Mouse (Mus musculus): ENCODE data around the gene Tsc22d1. TPM values are rescaled to one million over a fixed set of nuclear protein-coding genes. Genes with fewer than 3 reads are reported as not detected.

Gene Tsc22d1
- total and polyA plus RNA-seq, 3 experiments: 7.0 to 26.4 (median 14.6) TPM

GRCm38 (mm10) chr14:76531027-76531660, 116.4 kb downstream of the Tsc22d1 start:
- ATAC-seq (ENCODE audit: extremely low read depth, insufficient number of reproducible peaks, low FRiP score, poor library complexity, severe bottlenecking) (no peak), DNase-seq (ENCODE audit: low spot score) (no peak)
- TF ChIP-seq POLR2AphosphoS5 (IDR thresholded peaks at IDR 0.05; ENCODE audit: insufficient replicate concordance, low read depth, low read length) (no peak), GATA2 (IDR thresholded peaks at IDR 0.05; ENCODE audit: borderline replicate concordance, low read depth, low read length) (no peak)
- Histone ChIP-seq H3K36me3 (replicated peaks) (no peaks in the 10 kb centered on the region), H3K9me3 (replicated peaks) (peaks cover 42% of the 10 kb centered on the region), H3K4me3 (ENCODE audit: low read depth, low read length) (no peak overlapping the region), H3K4me1 (ENCODE audit: insufficient read depth, low read depth, low read length) (peaks cover 22% of the 10 kb centered on the region), H3K27me3 (ENCODE audit: insufficient read depth, low read length) (no peaks in the 10 kb centered on the region)

DNA sequence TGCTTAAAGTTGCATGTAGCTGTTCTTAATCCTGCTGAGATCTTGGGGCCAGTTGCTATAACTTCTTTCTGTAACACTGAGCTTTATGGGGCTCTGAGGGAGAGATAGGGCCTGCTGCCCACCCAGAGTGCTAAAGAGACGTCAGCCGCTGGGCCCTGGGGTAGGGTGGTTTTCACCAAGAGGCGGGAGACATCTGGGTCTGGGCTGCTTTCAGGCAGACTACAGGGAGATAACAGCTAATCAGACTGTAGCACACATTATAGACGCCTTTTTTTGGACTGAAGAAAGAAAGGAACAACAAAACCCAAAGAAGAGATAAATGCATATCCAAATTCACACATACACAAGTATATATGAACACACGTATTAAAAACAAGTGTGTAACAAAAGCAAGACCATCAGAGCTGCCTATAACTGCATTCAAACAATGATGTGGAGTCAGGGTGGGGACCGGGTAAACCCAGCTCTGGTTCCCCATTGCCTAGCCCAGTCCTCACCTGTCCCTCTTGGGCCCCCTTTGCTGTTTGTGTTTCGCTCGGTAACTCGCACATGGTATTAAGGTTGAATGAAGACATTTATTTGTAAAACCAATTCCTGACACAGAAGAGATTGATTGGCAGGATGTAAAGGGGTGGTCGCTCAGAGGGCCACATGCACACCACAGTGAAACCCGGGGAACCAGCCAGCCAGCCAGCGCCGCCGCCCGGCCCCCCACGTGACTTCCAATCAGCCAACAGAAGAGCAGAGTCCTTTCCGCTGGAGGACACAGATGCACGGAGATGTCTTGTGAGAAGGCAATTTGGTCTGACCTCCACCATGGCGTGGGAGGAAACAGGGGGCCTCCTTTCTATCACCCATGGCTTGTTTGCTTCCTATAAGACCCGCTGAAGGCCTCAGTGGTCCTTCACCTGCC, 117.8 kb downstream of the Tsc22d1 start:
- Histone ChIP-seq H3K4me1 (ENCODE audit: insufficient read depth, low read depth, low read length) (peaks cover 22% of the 10 kb centered on the region), H3K36me3 (replicated peaks) (no peaks in the 10 kb centered on the region), H3K4me3 (ENCODE audit: low read depth, low read length) (peak overlapping the region; percentile 65), H3K9me3 (replicated peaks) (peaks cover 31% of the 10 kb centered on the region), H3K27me3 (ENCODE audit: insufficient read depth, low read length) (no peaks in the 10 kb centered on the region)
- TF ChIP-seq POLR2AphosphoS5 (IDR thresholded peaks at IDR 0.05; ENCODE audit: insufficient replicate concordance, low read depth, low read length) (no peak), GATA1 (IDR thresholded peaks at IDR 0.05; ENCODE audit: borderline replicate concordance, low read length) (no peak), TAL1 (conservative IDR thresholded peaks at IDR 0.05; ENCODE audit: low read depth, low read length) (peak; percentile 22; the same call in 1 of the 2 replicates), GATA2 (IDR thresholded peaks at IDR 0.05; ENCODE audit: borderline replicate concordance, low read depth, low read length) (no peak), CTCF (IDR thresholded peaks at IDR 0.05; ENCODE audit: low read depth, low read length) (no peak)
- ATAC-seq (ENCODE audit: extremely low read depth, insufficient number of reproducible peaks, low FRiP score, poor library complexity, severe bottlenecking): peak; percentile 80
- DNase-seq (ENCODE audit: low spot score): peak; percentile 43

GRCm38 (mm10) chr14:76533170-76533815, 118.5 kb downstream of the Tsc22d1 start:
- no peak for DNase-seq (ENCODE audit: low spot score)
- H3K9me3 ChIP-seq (replicated peaks): peaks cover 30% of the 10 kb centered on the region
- peak overlapping the region; percentile 65 for H3K4me3 ChIP-seq (ENCODE audit: low read depth, low read length)
- TF ChIP-seq GATA1 (IDR thresholded peaks at IDR 0.05; ENCODE audit: borderline replicate concordance, low read length) (no peak), POLR2AphosphoS5 (IDR thresholded peaks at IDR 0.05; ENCODE audit: insufficient replicate concordance, low read depth, low read length) (no peak), CTCF (IDR thresholded peaks at IDR 0.05; ENCODE audit: low read depth, low read length) (no peak), GATA2 (IDR thresholded peaks at IDR 0.05; ENCODE audit: borderline replicate concordance, low read depth, low read length) (no peak), TAL1 (conservative IDR thresholded peaks at IDR 0.05; ENCODE audit: low read depth, low read length) (no peak)
- ATAC-seq (ENCODE audit: extremely low read depth, insufficient number of reproducible peaks, low FRiP score, poor library complexity, severe bottlenecking): peak; percentile 35
- H3K36me3 ChIP-seq (replicated peaks): no peaks in the 10 kb centered on the region
- H3K4me1 ChIP-seq (ENCODE audit: insufficient read depth, low read depth, low read length): peaks cover 22% of the 10 kb centered on the region
- no peaks in the 10 kb centered on the region for H3K27me3 ChIP-seq (ENCODE audit: insufficient read depth, low read length)

- no peak for TF ChIP-seq TAL1 (conservative IDR thresholded peaks at IDR 0.05; ENCODE audit: low read depth, low read length)
- TF ChIP-seq CTCF (IDR thresholded peaks at IDR 0.05; ENCODE audit: low read depth, low read length): no peak
- Histone ChIP-seq H3K4me1 (ENCODE audit: insufficient read depth, low read depth, low read length) (peaks cover 22% of the 10 kb centered on the region), H3K36me3 (replicated peaks) (no peaks in the 10 kb centered on the region), H3K4me3 (ENCODE audit: low read depth, low read length) (no peak overlapping the region), H3K27me3 (ENCODE audit: insufficient read depth, low read length) (no peaks in the 10 kb centered on the region), H3K9me3 (replicated peaks) (peaks cover 26% of the 10 kb centered on the region)
- DNase-seq (ENCODE audit: low spot score) (no peak), ATAC-seq (ENCODE audit: extremely low read depth, insufficient number of reproducible peaks, low FRiP score, poor library complexity, severe bottlenecking) (no peak)
These were observed 120.3 kb downstream of the Tsc22d1 start for GRCm38 (mm10) chr14:76535096-76535495.

DNA sequence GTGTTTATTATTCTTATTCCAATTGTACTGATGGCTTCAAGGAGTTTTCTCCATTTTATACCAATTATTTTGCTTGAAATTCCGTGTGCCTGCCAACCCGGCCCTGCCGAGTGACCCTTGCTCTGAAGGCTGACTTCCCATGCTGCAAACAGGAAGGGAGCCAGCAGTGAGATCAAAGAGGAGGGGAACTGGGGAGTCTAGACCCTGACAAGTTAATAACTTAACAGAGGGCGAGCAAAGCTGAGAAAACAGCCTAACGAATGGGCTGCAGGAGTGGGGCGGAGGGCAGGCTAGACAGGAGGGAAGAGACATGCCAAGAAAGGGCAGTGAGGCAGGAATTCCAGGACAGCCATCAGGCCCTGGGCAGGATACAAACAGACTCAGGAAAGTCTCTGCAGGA, 122.2 kb downstream of the Tsc22d1 start:
- no peak for DNase-seq (ENCODE audit: low spot score)
- Histone ChIP-seq H3K9me3 (replicated peaks) (peaks cover 16% of the 10 kb centered on the region), H3K27me3 (ENCODE audit: insufficient read depth, low read length) (no peaks in the 10 kb centered on the region), H3K4me3 (ENCODE audit: low read depth, low read length) (no peak overlapping the region), H3K36me3 (replicated peaks) (no peaks in the 10 kb centered on the region), H3K4me1 (ENCODE audit: insufficient read depth, low read depth, low read length) (peaks cover 12% of the 10 kb centered on the region)
- TF ChIP-seq POLR2AphosphoS5 (IDR thresholded peaks at IDR 0.05; ENCODE audit: insufficient replicate concordance, low read depth, low read length): no peak
- TF ChIP-seq CTCF (IDR thresholded peaks at IDR 0.05; ENCODE audit: low read depth, low read length): no peak
- no peak for TF ChIP-seq GATA1 (IDR thresholded peaks at IDR 0.05; ENCODE audit: borderline replicate concordance, low read length)
- TF ChIP-seq TAL1 (conservative IDR thresholded peaks at IDR 0.05; ENCODE audit: low read depth, low read length): no peak
- TF ChIP-seq GATA2 (IDR thresholded peaks at IDR 0.05; ENCODE audit: borderline replicate concordance, low read depth, low read length): no peak
- no peak for ATAC-seq (ENCODE audit: extremely low read depth, insufficient number of reproducible peaks, low FRiP score, poor library complexity, severe bottlenecking)

- H3K27me3 ChIP-seq (ENCODE audit: insufficient read depth, low read length): no peaks in the 10 kb centered on the region
- DNase-seq (ENCODE audit: low spot score) (no peak), ATAC-seq (ENCODE audit: extremely low read depth, insufficient number of reproducible peaks, low FRiP score, poor library complexity, severe bottlenecking) (no peak)
- H3K9me3 ChIP-seq (replicated peaks): peaks cover 12% of the 10 kb centered on the region
- H3K4me3 ChIP-seq (ENCODE audit: low read depth, low read length): no peak overlapping the region
- no peaks in the 10 kb centered on the region for H3K4me1 ChIP-seq (ENCODE audit: insufficient read depth, low read depth, low read length)
- TF ChIP-seq TAL1 (conservative IDR thresholded peaks at IDR 0.05; ENCODE audit: low read depth, low read length): no peak
- H3K36me3 ChIP-seq (replicated peaks): no peaks in the 10 kb centered on the region
These were observed 125.4 kb downstream of the Tsc22d1 start for GRCm38 (mm10) chr14:76540005-76540670.

Measured in G1E (cell line).